Mouse (Mus musculus): Measurements from ENCODE around the gene Pip5k1b.

DNA sequence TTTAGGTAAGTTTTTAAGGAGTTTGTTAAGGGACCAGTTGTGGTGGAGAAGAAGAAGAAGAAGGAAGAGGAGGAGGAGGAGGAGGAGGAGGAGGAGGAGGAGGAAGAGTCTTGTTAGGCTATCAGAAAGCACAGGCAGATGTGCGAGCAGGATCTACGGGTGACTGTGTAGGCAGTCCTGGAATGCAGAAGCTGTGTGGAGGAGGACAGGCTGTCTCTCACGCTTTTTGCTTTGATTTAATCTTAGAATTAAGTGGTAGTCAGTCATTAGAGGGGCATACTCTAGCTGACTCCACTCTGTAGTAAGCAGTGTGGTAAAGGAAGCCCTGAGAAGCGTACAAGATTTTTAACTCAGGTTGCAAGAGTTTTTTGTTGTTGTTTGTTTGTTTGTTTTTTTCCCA is 86.5 kb downstream of the Pip5k1b start:
- no peak for TF ChIP-seq CTCF (IDR thresholded peaks at IDR 0.05; ENCODE audit: extremely low read depth, insufficient read depth, insufficient read length, insufficient replicate concordance)
- no peak for TF ChIP-seq POLR2A (IDR thresholded peaks at IDR 0.05; ENCODE audit: low read depth, low read length)

Data from spleen, adult 2 months (tissue).